Mouse (Mus musculus) myocyte (in vitro differentiated cells): ENCODE data around the gene Bcas3. TPM values are rescaled to one million over a fixed set of nuclear protein-coding genes. Genes with fewer than 3 reads are reported as not detected.

Source experiments
- H3K27me3 ChIP-seq: one replicate; pipeline ENCODE4 v1.6.1; 2011; ENCODE audit not compliant: control insufficient read depth, insufficient read depth, insufficient read length
- H3K36me3 ChIP-seq: one replicate; pipeline ENCODE4 v1.6.1; 2011; ENCODE audit not compliant: control insufficient read depth, insufficient read depth
- H3K4me2 ChIP-seq: one replicate; pipeline ENCODE4 v1.6.1; 2011; ENCODE audit warnings: low read depth, control low read depth
- H3K4me3 ChIP-seq: one replicate; pipeline ENCODE4 v1.5.1; 2011; ENCODE audit warnings: mild to moderate bottlenecking, control low read depth, moderate library complexity
- H3K79me2 ChIP-seq: one replicate; pipeline ENCODE4 v1.6.1; 2011; ENCODE audit not compliant: control insufficient read depth, insufficient read depth
- H3ac ChIP-seq: one replicate; pipeline ENCODE4 v1.6.1; 2011; ENCODE audit not compliant: control insufficient read depth, insufficient read length
- CEBPB ChIP-seq: IDR thresholded peaks from 2 replicates; pipeline ENCODE4 v1.6.1; 2011; ENCODE audit warnings: mild to moderate bottlenecking, moderate library complexity; ENCODE audit not compliant: poor library complexity, insufficient read depth, severe bottlenecking
- E2F4 ChIP-seq: IDR thresholded peaks from one replicate; pipeline ENCODE4 v1.6.1; 2011; ENCODE audit warnings: mild to moderate bottlenecking, control low read depth, moderate library complexity; ENCODE audit not compliant: insufficient read depth
- MAX ChIP-seq: IDR thresholded peaks from one replicate; pipeline ENCODE4 v1.6.1; 2011; ENCODE audit warnings: low read depth, mild to moderate bottlenecking, control low read depth
- MYOD1 ChIP-seq, 3 experiments: IDR thresholded peaks; one replicate each; pipeline ENCODE4 v1.6.1; 2011; ENCODE audit warnings: control low read depth in 2 of 3, low read depth in 2 of 3, mild to moderate bottlenecking in 2 of 3, moderate library complexity in 1 of 3; ENCODE audit not compliant: insufficient read length in 2 of 3, control insufficient read depth in 1 of 3
- MYOG ChIP-seq, 3 experiments: IDR thresholded peaks; one replicate each; pipeline ENCODE4 v1.6.1; 2011; ENCODE audit warnings: control low read depth in 2 of 3, low read depth in 2 of 3, mild to moderate bottlenecking in 2 of 3; ENCODE audit not compliant: insufficient read length in 2 of 3, control insufficient read depth in 1 of 3, insufficient read depth in 1 of 3
- POLR2A ChIP-seq: IDR thresholded peaks from one replicate; pipeline ENCODE4 v1.6.1; 2011; ENCODE audit warnings: low read depth, mild to moderate bottlenecking, control low read depth, moderate library complexity; ENCODE audit not compliant: insufficient read length
- POLR2AphosphoS2 ChIP-seq: IDR thresholded peaks from one replicate; pipeline ENCODE4 v1.6.1; 2011; ENCODE audit warnings: low read depth, control low read depth; ENCODE audit not compliant: insufficient read length
- REST ChIP-seq: IDR thresholded peaks from one replicate; pipeline ENCODE4 v1.6.1; 2011; ENCODE audit warnings: mild to moderate bottlenecking, control low read depth, moderate library complexity; ENCODE audit not compliant: insufficient read depth, insufficient read length
- SRF ChIP-seq: IDR thresholded peaks from one replicate; pipeline ENCODE4 v1.6.1; 2011; ENCODE audit warnings: low read depth; ENCODE audit not compliant: control insufficient read depth, insufficient read length
- TCF12 ChIP-seq: IDR thresholded peaks from one replicate; pipeline ENCODE4 v1.6.1; 2011; ENCODE audit warnings: mild to moderate bottlenecking, control low read depth; ENCODE audit not compliant: poor library complexity, insufficient read depth, severe bottlenecking
- TCF3 ChIP-seq: IDR thresholded peaks from one replicate; pipeline ENCODE4 v1.6.1; 2011; ENCODE audit warnings: low read depth, control low read depth; ENCODE audit not compliant: insufficient read length
- USF1 ChIP-seq: IDR thresholded peaks from one replicate; pipeline ENCODE4 v1.6.1; 2011; ENCODE audit warnings: low read depth, mild to moderate bottlenecking, control low read depth, moderate library complexity
- polyA plus RNA-seq: library from polyadenylated mRNA; unstranded; fragments of >200 nt; fragmentation: generic; extraction: Trizol; gene quantifications from one replicate; pipeline ENCODE4 v1.2.1, GENCODE M21; 2012; ENCODE audit warnings: missing spikeins

Gene Bcas3
- polyA plus RNA-seq, 1 experiment, result 30.1 TPM

DNA sequence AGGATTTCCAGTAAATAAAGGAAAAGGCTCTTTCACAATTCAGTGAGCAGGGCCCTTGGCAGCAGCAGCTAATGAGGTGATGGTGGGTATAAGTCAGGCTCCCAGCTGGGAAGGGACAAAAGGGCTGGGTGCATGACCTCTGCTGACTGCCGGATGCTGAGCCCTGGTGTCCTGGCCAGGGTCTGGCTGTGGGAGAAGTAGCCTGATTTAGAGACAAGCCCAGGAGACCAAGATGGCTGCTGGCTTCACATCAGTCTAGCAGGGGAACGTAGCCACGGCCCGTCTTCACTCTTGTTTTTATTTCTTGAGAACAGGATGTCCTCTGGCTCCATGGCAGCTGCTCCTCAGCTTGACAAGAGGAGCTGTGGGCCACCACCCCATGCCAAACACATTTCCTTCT, 493.5 kb downstream of the Bcas3 start:
- TF ChIP-seq E2F4, result no peak
- H3K27me3 ChIP-seq, result no peaks in the 10 kb centered on the region
- H3K4me2 ChIP-seq, result no peak overlapping the region
- H3K79me2 ChIP-seq, result no peaks in the 10 kb centered on the region
- no peak overlapping the region for H3K4me3 ChIP-seq
- no peak overlapping the region for H3ac ChIP-seq
- no peaks in the 10 kb centered on the region for H3K36me3 ChIP-seq

GRCm38 (mm10) chr11:85849037-85849436, 496.1 kb downstream of the Bcas3 start:
- Histone ChIP-seq H3K27me3 (no peaks in the 10 kb centered on the region), H3K79me2 (no peaks in the 10 kb centered on the region), H3K4me3 (no peak overlapping the region), H3ac (no peak overlapping the region), H3K4me2 (peak overlapping the region; percentile 78), H3K36me3 (no peaks in the 10 kb centered on the region)
- TF ChIP-seq POLR2AphosphoS2 (no peak), MAX (no peak), E2F4 (no peak), REST (no peak), MYOD1 (IDR thresholded peaks at IDR 0.05; ENCODE audit: control insufficient read depth in 1 of 3, insufficient read length in 2 of 3, low read depth in 2 of 3) (no peak), MYOG (IDR thresholded peaks at IDR 0.05; ENCODE audit: control insufficient read depth in 1 of 3, insufficient read depth in 1 of 3, insufficient read length in 2 of 3, low read depth in 2 of 3) (no peak), TCF12 (no peak), SRF (no peak), TCF3 (no peak), POLR2A (no peak), CEBPB (no peak)

DNA sequence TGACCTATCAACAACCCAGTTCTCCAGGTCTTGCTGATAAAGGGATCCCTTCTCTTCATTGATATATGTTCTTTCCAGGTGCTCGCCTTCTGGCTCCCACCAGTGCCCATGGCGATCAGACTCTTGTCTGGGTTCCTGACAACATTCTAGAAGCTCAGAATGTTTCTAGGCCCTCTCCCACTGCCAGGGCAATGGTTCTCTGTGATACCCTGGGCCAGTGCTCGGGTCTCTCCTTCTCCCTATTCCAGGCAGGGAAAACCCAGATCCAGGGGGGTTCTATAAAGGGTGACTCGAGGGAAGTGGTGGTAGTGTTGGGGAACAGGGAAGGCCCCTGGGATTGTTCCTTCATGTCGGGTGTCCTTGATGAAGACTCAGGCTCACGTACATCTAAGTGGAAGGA, 497.3 kb downstream of the Bcas3 start, which contains the start of gene Gm11444:
Gene Gm11444 (minus strand): TSS at position 101 of the 400 bp plus-strand sequence.
- H3K27me3 ChIP-seq, result no peaks in the 10 kb centered on the region
- no peak for TF ChIP-seq TCF12
- no peak for TF ChIP-seq POLR2A
- no peak for TF ChIP-seq SRF
- TF ChIP-seq MYOG (IDR thresholded peaks at IDR 0.05; ENCODE audit: control insufficient read depth in 1 of 3, insufficient read depth in 1 of 3, insufficient read length in 2 of 3, low read depth in 2 of 3), result no peak
- TF ChIP-seq REST, result no peak
- no peak for TF ChIP-seq USF1
- no peak for TF ChIP-seq POLR2AphosphoS2
- TF ChIP-seq TCF3, result no peak
- no peak for TF ChIP-seq MYOD1 (IDR thresholded peaks at IDR 0.05; ENCODE audit: control insufficient read depth in 1 of 3, insufficient read length in 2 of 3, low read depth in 2 of 3)
- no peak for TF ChIP-seq CEBPB
- H3K4me2 ChIP-seq, result peak within 1 kb of the TSS; percentile 78
- no peak within 1 kb of the TSS for H3ac ChIP-seq
- no peaks in the 10 kb centered on the region for H3K79me2 ChIP-seq
- H3K4me3 ChIP-seq, result no peak within 1 kb of the TSS
- H3K36me3 ChIP-seq, result no peaks in the 10 kb centered on the region

DNA sequence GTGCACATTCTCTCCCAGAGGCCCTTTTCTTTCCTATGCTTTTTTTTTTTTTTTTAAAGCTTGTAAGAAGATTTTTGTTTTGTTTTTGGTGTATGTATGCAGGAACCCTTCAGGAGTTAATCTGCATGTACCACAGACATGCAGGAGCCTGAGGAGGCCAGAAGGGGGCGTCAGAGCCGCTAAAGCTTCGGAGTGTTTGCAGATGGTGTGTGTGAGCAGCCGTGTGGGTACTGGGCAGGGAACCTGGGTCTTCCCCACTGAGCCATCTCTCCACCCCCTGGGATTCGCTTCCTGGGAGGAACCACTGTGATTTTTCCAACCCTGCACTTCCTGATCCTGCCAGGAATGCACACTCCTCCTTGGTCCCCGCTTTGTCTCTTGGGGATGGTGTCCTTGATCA, 497.8 kb downstream of the Bcas3 start:
- Histone ChIP-seq H3ac (no peak overlapping the region), H3K79me2 (no peaks in the 10 kb centered on the region), H3K27me3 (no peaks in the 10 kb centered on the region), H3K4me3 (no peak overlapping the region), H3K36me3 (no peaks in the 10 kb centered on the region), H3K4me2 (no peak overlapping the region)
- no peak for TF ChIP-seq POLR2A
- no peak for TF ChIP-seq REST

DNA sequence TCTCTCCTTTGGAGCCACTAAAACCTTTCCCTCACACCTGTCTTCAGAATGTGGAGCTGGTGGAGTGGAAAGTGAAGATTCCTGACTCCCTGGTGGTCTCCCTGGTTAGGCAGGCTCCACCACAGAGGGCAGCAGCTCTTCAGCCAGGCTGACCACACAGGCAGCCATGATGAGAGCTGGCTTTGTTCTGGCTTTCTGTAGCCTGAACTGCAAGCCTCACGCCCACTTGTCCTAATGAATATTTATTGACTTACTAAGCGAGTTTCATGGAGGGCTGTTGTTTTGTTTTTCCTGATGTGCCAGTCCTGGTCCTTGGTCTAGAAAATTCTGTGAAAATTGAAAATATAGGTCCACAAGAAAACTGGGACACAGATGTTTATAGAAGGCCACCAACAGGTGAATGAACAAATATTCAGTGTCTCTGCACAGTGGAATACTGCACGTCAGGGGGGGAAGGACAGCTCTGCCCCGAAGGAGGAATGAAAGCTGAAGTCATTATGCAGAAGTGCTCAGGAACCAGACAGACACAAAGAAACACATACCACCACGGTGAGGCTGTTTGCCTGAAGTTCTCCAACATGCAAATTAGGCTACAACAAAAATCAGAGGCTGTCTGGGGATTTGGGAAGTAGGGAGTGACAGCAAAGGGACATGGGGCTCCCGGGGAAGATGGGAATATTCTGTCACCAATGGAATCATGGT, 505.2 kb downstream of the Bcas3 start:
- Histone ChIP-seq H3K4me2 (no peak overlapping the region), H3K36me3 (no peaks in the 10 kb centered on the region), H3K27me3 (no peaks in the 10 kb centered on the region), H3K4me3 (no peak overlapping the region), H3ac (no peak overlapping the region), H3K79me2 (no peaks in the 10 kb centered on the region)
- TF ChIP-seq POLR2AphosphoS2 (no peak), CEBPB (no peak), POLR2A (no peak), MAX (no peak), MYOD1 (IDR thresholded peaks at IDR 0.05; ENCODE audit: control insufficient read depth in 1 of 3, insufficient read length in 2 of 3, low read depth in 2 of 3) (no peak), E2F4 (no peak), USF1 (no peak), TCF12 (no peak)
